Mouse (Mus musculus) forebrain, postnatal 0 days (tissue): ENCODE results near the gene Rsrc1. TPM values are rescaled to one million over a fixed set of nuclear protein-coding genes. Genes with fewer than 3 reads are reported as not detected.
"Not testable (repeated sequence)": the region's sequence is repeated elsewhere in the genome, so short reads cannot be mapped to it uniquely, and the experiment has no call there.

Experiments
- ATAC-seq: fragments of 200-750 bp; cut with Nextera tagmentation; 2 replicates; pipeline ENCODE4 v1.8.0; 2017; ENCODE audit warnings: mild to moderate bottlenecking, moderate library complexity
- DNase-seq: peaks from one replicate; pipeline ENCODE4 v3.0.0-alpha.2; 2015
- H3K27ac ChIP-seq: fragments of 300-500 bp; sonication (generic); 2 replicates; pipeline ENCODE4 v1.5.1; 2014; ENCODE audit warnings: low read depth, mild to moderate bottlenecking, antibody characterized with exemption, low read length, moderate library complexity, mixed read lengths
- H3K27me3 ChIP-seq: fragments of 300-500 bp; sonication (generic); 2 replicates; pipeline ENCODE4 v1.6.1; 2014; ENCODE audit warnings: mild to moderate bottlenecking, low read length, mixed read lengths; ENCODE audit not compliant: insufficient read depth
- H3K36me3 ChIP-seq: fragments of 300-500 bp; sonication (generic); 2 replicates; pipeline ENCODE4 v1.6.1; 2014; ENCODE audit warnings: mild to moderate bottlenecking, moderate library complexity; ENCODE audit not compliant: insufficient read depth
- H3K4me1 ChIP-seq: fragments of 300-500 bp; sonication (generic); 2 replicates; pipeline ENCODE4 v1.6.1; 2014; ENCODE audit warnings: antibody characterized with exemption; ENCODE audit not compliant: insufficient read depth
- H3K4me2 ChIP-seq: fragments of 300-500 bp; sonication (generic); 2 replicates; pipeline ENCODE4 v1.6.1; 2014; ENCODE audit warnings: low read depth, mild to moderate bottlenecking, moderate library complexity
- H3K4me3 ChIP-seq: fragments of 300-500 bp; sonication (generic); 2 replicates; pipeline ENCODE4 v1.5.1; 2014; ENCODE audit warnings: low read depth, low read length, mixed read lengths
- H3K9ac ChIP-seq: fragments of 300-500 bp; sonication (generic); 2 replicates; pipeline ENCODE4 v1.6.1; 2014; ENCODE audit warnings: mild to moderate bottlenecking
- H3K9me3 ChIP-seq: fragments of 300-500 bp; sonication (generic); 2 replicates; pipeline ENCODE4 v1.6.1; 2016; ENCODE audit warnings: low read length
- CTCF ChIP-seq: sonication (generic); IDR thresholded peaks from 2 replicates; pipeline ENCODE4 v1.5.1; 2016; ENCODE audit warnings: antibody characterized with exemption, control low read depth, low read depth
- WGBS: fragments of 180-500 bp; shearing (Covaris S2); extraction: QIAGEN DNeasy Blood & Tissue Kit; methylation state at CpG from one replicate; pipeline ENCODE4 v1.1.7; 2014; 5-methylcytosine and 5-hydroxymethylcytosine counted together
- polyA plus RNA-seq: library from polyadenylated mRNA; unstranded; fragments of >200 nt; fragmentation: Nextera tagmentation; extraction: Ambion mirVana; gene quantifications from 2 replicates; pipeline ENCODE4 v1.2.1, GENCODE M21; 2015
- total RNA-seq: library from RNA; depleted of rRNA; stranded (reverse); fragments of >200 nt; gene quantifications from 2 replicates; pipeline ENCODE4 v1.2.3, GENCODE M21; 2014

Gene Rsrc1
- total and polyA plus RNA-seq, 2 experiments from 2014 or later, result 25.9 to 33.6 TPM

DNA sequence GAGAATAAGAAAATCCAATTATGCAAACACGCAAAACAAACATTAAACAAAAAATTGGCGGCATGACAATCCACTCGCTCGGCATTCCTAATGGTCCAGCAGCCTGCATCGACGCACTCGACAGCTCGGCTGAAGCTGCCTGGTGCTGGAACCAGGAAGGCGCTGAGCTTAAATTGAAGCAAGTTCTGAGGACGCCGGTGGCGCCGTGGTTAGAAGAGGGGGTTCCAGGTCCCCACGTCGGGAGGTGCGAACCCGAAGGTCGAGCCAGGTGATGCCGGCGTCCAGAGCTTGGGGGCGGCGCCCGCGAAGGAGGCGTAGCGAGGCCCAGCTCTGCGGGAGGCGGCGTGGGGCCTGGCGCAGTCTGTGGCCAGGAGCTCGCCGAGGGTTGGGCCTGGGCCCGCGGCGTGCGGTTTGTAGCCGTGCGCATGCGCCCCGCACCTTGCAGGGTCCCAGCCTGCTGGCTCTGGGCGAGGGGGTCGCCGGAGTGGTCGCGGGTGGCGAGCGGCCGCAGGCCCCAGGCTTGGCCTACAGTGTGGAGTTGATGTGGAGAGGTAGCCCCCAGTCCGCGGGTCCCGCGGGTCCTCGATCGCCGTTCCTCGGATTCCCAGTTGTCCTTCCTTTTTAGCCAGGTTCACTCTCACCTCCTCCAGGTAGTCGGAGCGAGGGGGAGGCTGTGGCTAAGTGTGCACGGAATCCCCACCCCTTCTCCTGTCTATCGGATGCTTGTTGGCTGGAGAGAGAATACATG, 4.5 kb downstream of the Rsrc1 start:
- TF ChIP-seq CTCF, result no peak
- Histone ChIP-seq H3K4me1 (peaks cover 4% of the 10 kb centered on the region; the same call in 1 of the 2 replicates), H3K4me2 (peak overlapping the region; percentile 81), H3K9ac (peak overlapping the region; percentile 77), H3K27ac (peak overlapping the region; percentile 45; the same call in 1 of the 2 replicates), H3K36me3 (no peaks in the 10 kb centered on the region), H3K4me3 (peak overlapping the region; percentile 87), H3K27me3 (peaks cover 36% of the 10 kb centered on the region), H3K9me3 (no peaks in the 10 kb centered on the region)
- ATAC-seq (peak; percentile 93), DNase-seq (peak; percentile 91)
- WGBS, result 1% methylated on average over 60 of the region's 60 CpGs

- peaks cover 4% of the 10 kb centered on the region; the same call in 1 of the 2 replicates for H3K4me1 ChIP-seq
- TF ChIP-seq CTCF, result no peak
- ATAC-seq, result no peak
- no peak for DNase-seq
- no peaks in the 10 kb centered on the region for H3K9me3 ChIP-seq
- H3K4me2 ChIP-seq, result peak overlapping the region; percentile 81
- WGBS, result 9% methylated on average over 1 of the region's 1 CpGs
- H3K27ac ChIP-seq, result no peak overlapping the region
- H3K9ac ChIP-seq, result peak overlapping the region; percentile 77
- H3K27me3 ChIP-seq, result peaks cover 31% of the 10 kb centered on the region
- no peaks in the 10 kb centered on the region for H3K36me3 ChIP-seq
- H3K4me3 ChIP-seq, result peak overlapping the region; percentile 87
These were observed 5.0 kb downstream of the Rsrc1 start for GRCm38 (mm10) chr3:66986287-66986560.

- no peak overlapping the region for H3K9ac ChIP-seq
- H3K27ac ChIP-seq, result no peak overlapping the region
- 90% methylated on average over 1 of the region's 1 CpGs for WGBS
- H3K4me1 ChIP-seq, result no peaks in the 10 kb centered on the region
- H3K4me3 ChIP-seq, result no peak overlapping the region
- ATAC-seq (no peak), DNase-seq (no peak)
- no peak for TF ChIP-seq CTCF
- H3K27me3 ChIP-seq, result no peaks in the 10 kb centered on the region
- H3K36me3 ChIP-seq, result peaks cover 12% of the 10 kb centered on the region
- no peaks in the 10 kb centered on the region for H3K9me3 ChIP-seq
- no peak overlapping the region for H3K4me2 ChIP-seq
These were observed 15.6 kb downstream of the Rsrc1 start for GRCm38 (mm10) chr3:66996820-66997219.

GRCm38 (mm10) chr3:67036387-67037062, 55.3 kb downstream of the Rsrc1 start:
- TF ChIP-seq CTCF, result no peak
- Histone ChIP-seq H3K27ac (no peak overlapping the region), H3K4me1 (no peaks in the 10 kb centered on the region), H3K27me3 (no peaks in the 10 kb centered on the region), H3K9ac (no peak overlapping the region), H3K9me3 (no peaks in the 10 kb centered on the region), H3K4me3 (no peak overlapping the region), H3K4me2 (no peak overlapping the region), H3K36me3 (no peaks in the 10 kb centered on the region)
- DNase-seq (no peak), ATAC-seq (no peak)
- WGBS, result 27% methylated on average over 6 of the region's 6 CpGs

DNA sequence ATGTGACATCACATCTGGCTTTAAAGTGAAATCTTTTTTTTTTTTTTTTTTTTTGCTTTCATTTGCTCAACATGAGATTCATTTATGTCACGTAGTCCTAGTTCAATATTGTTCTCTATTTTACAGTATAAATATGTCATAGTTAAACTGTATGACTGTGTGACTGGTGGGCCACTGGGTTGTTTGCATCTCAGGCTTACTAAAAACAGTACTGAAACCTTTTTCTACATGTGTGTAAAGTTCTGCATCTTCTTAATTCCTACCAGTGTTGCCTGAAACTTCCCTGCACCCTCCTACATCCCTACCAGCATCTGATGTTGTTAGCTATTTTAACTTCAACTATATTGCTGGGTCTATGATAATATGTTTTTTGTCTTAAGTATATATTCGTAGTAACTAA, 78.6 kb downstream of the Rsrc1 start:
- Histone ChIP-seq H3K4me2 (no peak overlapping the region), H3K36me3 (no peaks in the 10 kb centered on the region), H3K4me3 (no peak overlapping the region), H3K9me3 (no peaks in the 10 kb centered on the region), H3K9ac (no peak overlapping the region), H3K27me3 (no peaks in the 10 kb centered on the region), H3K4me1 (no peaks in the 10 kb centered on the region), H3K27ac (no peak overlapping the region)
- no peak for DNase-seq
- no peak for TF ChIP-seq CTCF
- 93% methylated on average over 2 of the region's 2 CpGs for WGBS
- ATAC-seq, result no peak

GRCm38 (mm10) chr3:67070575-67071488, 89.6 kb downstream of the Rsrc1 start:
- no peaks in the 10 kb centered on the region for H3K4me1 ChIP-seq
- H3K9ac ChIP-seq, result no peak overlapping the region
- WGBS, result 53% methylated on average over 11 of the region's 11 CpGs
- no peak for TF ChIP-seq CTCF
- no peak overlapping the region for H3K27ac ChIP-seq
- ATAC-seq, result no peak
- H3K27me3 ChIP-seq, result no peaks in the 10 kb centered on the region
- no peak overlapping the region for H3K4me3 ChIP-seq
- H3K36me3 ChIP-seq, result no peaks in the 10 kb centered on the region
- no peak for DNase-seq
- H3K4me2 ChIP-seq, result no peak overlapping the region
- no peaks in the 10 kb centered on the region for H3K9me3 ChIP-seq

DNA sequence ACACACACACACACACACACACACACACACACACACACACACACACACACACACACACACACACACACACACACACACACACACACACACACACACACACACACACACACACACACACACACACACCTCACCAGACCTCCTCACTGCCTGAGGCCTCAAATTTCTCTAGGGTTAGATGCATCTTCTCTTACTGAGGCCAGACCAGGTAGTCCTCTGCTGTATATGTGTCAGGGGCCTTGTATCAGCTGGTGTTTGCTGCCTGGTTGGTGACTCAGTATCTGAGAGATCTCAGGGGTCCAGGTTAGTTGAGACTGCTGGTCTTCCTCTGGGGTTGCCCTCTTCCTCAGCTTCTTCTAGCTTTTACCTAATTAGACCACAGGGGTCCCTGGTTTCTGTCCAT, 92.5 kb downstream of the Rsrc1 start:
- not testable (repeated sequence) for H3K4me3 ChIP-seq

More for the DNA sequence above, 92.5 kb downstream of the Rsrc1 start:
- not testable (repeated sequence) for H3K9me3 ChIP-seq, ATAC-seq, H3K36me3 ChIP-seq, H3K4me1 ChIP-seq, H3K9ac ChIP-seq, H3K4me2 ChIP-seq, DNase-seq, H3K27me3 ChIP-seq, H3K27ac ChIP-seq
